Mouse (Mus musculus) kidney, adult 2 months (tissue): Measurements from ENCODE around the gene Aven.

Experiments used
- CTCF ChIP-seq: fragments of 200-500 bp; conservative IDR thresholded peaks from 2 replicates; pipeline ENCODE4 v1.5.1; 2011; ENCODE audit warnings: low read depth, mild to moderate bottlenecking, control low read depth, low read length, moderate library complexity, mixed read lengths; ENCODE audit not compliant: insufficient read depth, insufficient read length
- POLR2A ChIP-seq: fragments of 200-500 bp; IDR thresholded peaks from one replicate; pipeline ENCODE4 v1.6.1; 2011; ENCODE audit warnings: low read depth, low read length, control low read depth

DNA sequence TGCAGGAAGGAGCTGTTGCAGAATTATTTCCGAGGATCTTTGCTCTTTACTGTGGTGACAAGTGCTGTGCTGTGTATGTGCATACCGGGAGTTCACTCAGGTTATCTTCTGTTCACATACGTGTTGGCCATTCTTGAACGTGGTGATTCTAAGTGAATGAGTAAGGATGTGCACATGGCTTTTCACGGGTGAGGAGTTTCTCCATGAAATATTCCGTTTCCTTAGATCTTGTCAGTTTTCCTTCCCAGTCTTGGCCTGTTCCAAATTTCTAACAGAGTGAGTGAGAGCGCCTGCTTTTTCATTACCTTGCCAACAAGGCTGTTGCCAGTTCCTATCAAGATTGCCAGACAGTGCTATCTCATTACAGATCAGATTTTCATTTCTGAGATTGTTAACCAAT is 98.2 kb downstream of the Aven start:
- TF ChIP-seq CTCF: no peak
- TF ChIP-seq POLR2A: no peak
